Mouse (Mus musculus) MEL (cell line): ENCODE measurements around the gene Dnaaf5. TPM values are rescaled to one million over a fixed set of nuclear protein-coding genes. Genes with fewer than 3 reads are reported as not detected.

Source experiments
- DNase-seq: peaks from one replicate; pipeline ENCODE4 v3.0.0; 2011; ENCODE audit warnings: low read depth, low spot score
- H3K27ac ChIP-seq: 2 replicates; pipeline ENCODE4 v1.5.1; 2012; ENCODE audit warnings: low read depth, mild to moderate bottlenecking, control low read depth, low read length, moderate library complexity; ENCODE audit not compliant: control insufficient read depth
- H3K27me3 ChIP-seq, 2 experiments: fragments of 150-350 bp in 1 of 2; sonication (generic) in 1 of 2; 2 replicates each; pipeline ENCODE4 v1.6.1; 2012; ENCODE audit warnings: low read length in 2 of 2, mild to moderate bottlenecking in 2 of 2, improper control_type of control experiment in 1 of 2, moderate library complexity in 1 of 2; ENCODE audit not compliant: insufficient read depth in 2 of 2, control insufficient read depth in 1 of 2
- H3K36me3 ChIP-seq, 2 experiments: 2 replicates each; pipeline ENCODE4 v1.6.1; 2012 to 2014; ENCODE audit warnings: low read length in 2 of 2, improper control_type of control experiment in 1 of 2, inconsistent platforms in 1 of 2, mild to moderate bottlenecking in 1 of 2; ENCODE audit not compliant: insufficient read depth in 2 of 2, control insufficient read depth in 1 of 2
- H3K4me1 ChIP-seq, 2 experiments: fragments of 150-350 bp in 1 of 2; sonication (generic) in 1 of 2; 2 replicates each; pipeline ENCODE4 v1.6.1; 2012; ENCODE audit warnings: low read length in 2 of 2, improper control_type of control experiment in 1 of 2, mild to moderate bottlenecking in 1 of 2; ENCODE audit not compliant: insufficient read depth in 2 of 2, control insufficient read depth in 1 of 2
- H3K4me3 ChIP-seq, 2 experiments: fragments of 150-350 bp in 1 of 2; sonication (generic) in 1 of 2; 2 replicates each; pipeline ENCODE4 v1.5.1; 2012; ENCODE audit warnings: low read depth in 2 of 2, low read length in 2 of 2, mild to moderate bottlenecking in 2 of 2, moderate library complexity in 2 of 2, control low read depth in 1 of 2, improper control_type of control experiment in 1 of 2; ENCODE audit not compliant: control insufficient read depth in 1 of 2, insufficient read depth in 1 of 2
- H3K79me2 ChIP-seq: 2 replicates; pipeline ENCODE4 v1.6.1; 2012; ENCODE audit warnings: mild to moderate bottlenecking, low read length, moderate library complexity; ENCODE audit not compliant: control insufficient read depth, poor library complexity, insufficient read depth
- H3K9ac ChIP-seq: 2 replicates; pipeline ENCODE4 v1.6.1; 2012; ENCODE audit warnings: low read depth, mild to moderate bottlenecking, control low read depth, low read length, moderate library complexity; ENCODE audit not compliant: control insufficient read depth, poor library complexity, severe bottlenecking
- H3K9me3 ChIP-seq: fragments of 150-350 bp; sonication (generic); replicated peaks from 2 replicates; pipeline ENCODE4 v1.6.1; 2012; ENCODE audit warnings: mild to moderate bottlenecking, low read length, improper control_type of control experiment, moderate library complexity; ENCODE audit not compliant: insufficient read depth
- BHLHE40 ChIP-seq: IDR thresholded peaks from 2 replicates; pipeline ENCODE4 v1.6.1; 2012; ENCODE audit warnings: low read depth, mild to moderate bottlenecking, inconsistent platforms, low read length, improper control_type of control experiment, borderline replicate concordance
- CHD1 ChIP-seq: IDR thresholded peaks from 2 replicates; pipeline ENCODE4 v1.6.1; 2012; ENCODE audit warnings: low read depth, mild to moderate bottlenecking, inconsistent platforms, low read length, improper control_type of control experiment
- CTCF ChIP-seq, 3 experiments: IDR thresholded peaks in 2 of 3; conservative IDR thresholded peaks in 1 of 3; 2 replicates each; pipeline ENCODE4 v1.5.1; 2011 to 2012; ENCODE audit warnings: low read length in 3 of 3, low read depth in 2 of 3, mild to moderate bottlenecking in 2 of 3, improper control_type of control experiment in 1 of 3, inconsistent platforms in 1 of 3, mixed read lengths in 1 of 3, moderate library complexity in 1 of 3; ENCODE audit not compliant: control insufficient read depth in 1 of 3, insufficient read depth in 1 of 3, poor library complexity in 1 of 3, severe bottlenecking in 1 of 3
- E2F4 ChIP-seq: IDR thresholded peaks from 2 replicates; pipeline ENCODE4 v1.6.1; 2011; ENCODE audit warnings: low read depth, low read length, improper control_type of control experiment, borderline replicate concordance
- ETS1 ChIP-seq: IDR thresholded peaks from 2 replicates; pipeline ENCODE4 v1.6.1; 2012; ENCODE audit warnings: low read depth, mild to moderate bottlenecking, inconsistent platforms, low read length, improper control_type of control experiment, moderate library complexity
- GABPA ChIP-seq: IDR thresholded peaks from 2 replicates; pipeline ENCODE4 v1.6.1; 2012; ENCODE audit warnings: low read depth, mild to moderate bottlenecking, inconsistent platforms, low read length, improper control_type of control experiment, moderate library complexity
- GATA1 ChIP-seq: IDR thresholded peaks from 2 replicates; pipeline ENCODE4 v1.6.1; 2011; ENCODE audit warnings: low read depth, low read length, improper control_type of control experiment
- HCFC1 ChIP-seq: IDR thresholded peaks from 2 replicates; pipeline ENCODE4 v1.6.1; 2012; ENCODE audit warnings: low read depth, mild to moderate bottlenecking, inconsistent platforms, low read length, improper control_type of control experiment, moderate library complexity
- JUND ChIP-seq: IDR thresholded peaks from 2 replicates; pipeline ENCODE4 v1.6.1; 2011; ENCODE audit warnings: low read depth, mild to moderate bottlenecking, improper control_type of control experiment, low read length
- KAT2A ChIP-seq: conservative IDR thresholded peaks from 2 replicates; pipeline ENCODE4 v1.6.1; 2012; ENCODE audit warnings: low read depth, low read length, improper control_type of control experiment, inconsistent platforms
- MAFK ChIP-seq: IDR thresholded peaks from 2 replicates; pipeline ENCODE4 v1.6.1; 2011; ENCODE audit warnings: low read depth, mild to moderate bottlenecking, low read length, improper control_type of control experiment, borderline replicate concordance
- MAX ChIP-seq: IDR thresholded peaks from 2 replicates; pipeline ENCODE4 v1.6.1; 2011; ENCODE audit warnings: low read length, improper control_type of control experiment
- MAZ ChIP-seq: IDR thresholded peaks from 2 replicates; pipeline ENCODE4 v1.6.1; 2012; ENCODE audit warnings: low read depth, mild to moderate bottlenecking, inconsistent platforms, low read length, improper control_type of control experiment
- MEF2A ChIP-seq: IDR thresholded peaks from 2 replicates; pipeline ENCODE4 v1.6.1; 2014; ENCODE audit warnings: low read depth, mild to moderate bottlenecking, inconsistent platforms, low read length, improper control_type of control experiment; ENCODE audit not compliant: poor library complexity, insufficient replicate concordance, severe bottlenecking; ENCODE audit errors: extremely low read depth
- MXI1 ChIP-seq: IDR thresholded peaks from 2 replicates; pipeline ENCODE4 v1.6.1; 2011; ENCODE audit warnings: mild to moderate bottlenecking, low read depth, low read length, improper control_type of control experiment
- NELFE ChIP-seq: IDR thresholded peaks from 2 replicates; pipeline ENCODE4 v1.6.1; 2011; ENCODE audit warnings: low read depth, low read length, improper control_type of control experiment
- NRF1 ChIP-seq: IDR thresholded peaks from 2 replicates; pipeline ENCODE4 v1.6.1; 2014; ENCODE audit warnings: low read depth, mild to moderate bottlenecking, inconsistent platforms, low read length, improper control_type of control experiment, moderate library complexity; ENCODE audit not compliant: poor library complexity, insufficient read depth, severe bottlenecking
- POLR2A ChIP-seq, 2 experiments: IDR thresholded peaks; 2 replicates each; pipeline ENCODE4 v1.6.1; 2011 to 2012; ENCODE audit warnings: low read length in 2 of 2, mild to moderate bottlenecking in 2 of 2, control low read depth in 1 of 2, improper control_type of control experiment in 1 of 2, low read depth in 1 of 2, moderate library complexity in 1 of 2; ENCODE audit not compliant: control insufficient read depth in 1 of 2, insufficient read depth in 1 of 2, poor library complexity in 1 of 2
- POLR2AphosphoS5 ChIP-seq: IDR thresholded peaks from 2 replicates; pipeline ENCODE4 v1.6.1; 2012; ENCODE audit warnings: low read depth, borderline replicate concordance, mild to moderate bottlenecking, inconsistent platforms, low read length, moderate library complexity, mixed read lengths
- RAD21 ChIP-seq: IDR thresholded peaks from 2 replicates; pipeline ENCODE4 v1.6.1; 2011; ENCODE audit warnings: mild to moderate bottlenecking, low read depth, low read length, improper control_type of control experiment
- SIN3A ChIP-seq: IDR thresholded peaks from 2 replicates; pipeline ENCODE4 v1.6.1; 2012; ENCODE audit warnings: low read length, improper control_type of control experiment, inconsistent platforms
- SMC3 ChIP-seq: IDR thresholded peaks from 2 replicates; pipeline ENCODE4 v1.6.1; 2011; ENCODE audit warnings: low read depth, low read length, improper control_type of control experiment
- TAL1 ChIP-seq: IDR thresholded peaks from 2 replicates; pipeline ENCODE4 v1.6.1; 2012; ENCODE audit warnings: mild to moderate bottlenecking, inconsistent platforms, low read length, moderate library complexity, mixed read lengths
- TBP ChIP-seq: IDR thresholded peaks from 2 replicates; pipeline ENCODE4 v1.8.0; 2011; ENCODE audit warnings: low read depth, low read length, improper control_type of control experiment
- TCF12 ChIP-seq: IDR thresholded peaks from 2 replicates; pipeline ENCODE4 v1.6.1; 2014; ENCODE audit warnings: low read depth, mild to moderate bottlenecking, inconsistent platforms, low read length, improper control_type of control experiment, moderate library complexity
- ZNF384 ChIP-seq: IDR thresholded peaks from 2 replicates; pipeline ENCODE4 v1.6.1; 2012; ENCODE audit warnings: low read depth, mild to moderate bottlenecking, inconsistent platforms, low read length, improper control_type of control experiment
- polyA plus RNA-seq, 2 experiments: library from polyadenylated mRNA; stranded (reverse) in 1 of 2; unstranded in 1 of 2; fragments of >175 nt in 1 of 2; fragments of >200 nt in 1 of 2; gene quantifications; 2 replicates each; pipeline versions ENCODE4 v1.2.1 to v1.2.4; 2012; ENCODE audit warnings: low replicate concordance in 2 of 2, low read depth in 1 of 2; ENCODE audit not compliant: insufficient read length in 2 of 2, insufficient read depth in 1 of 2, missing spikeins in 1 of 2
- total RNA-seq: library from RNA; depleted of rRNA; stranded (reverse); fragments of 300-350 nt; gene quantifications from 2 replicates; pipeline ENCODE4 v1.2.3, GENCODE M21; 2012

The Dnaaf5 gene
- total and polyA plus RNA-seq, 3 experiments: 20.1 to 35.4 TPM; not detected in 1

DNA sequence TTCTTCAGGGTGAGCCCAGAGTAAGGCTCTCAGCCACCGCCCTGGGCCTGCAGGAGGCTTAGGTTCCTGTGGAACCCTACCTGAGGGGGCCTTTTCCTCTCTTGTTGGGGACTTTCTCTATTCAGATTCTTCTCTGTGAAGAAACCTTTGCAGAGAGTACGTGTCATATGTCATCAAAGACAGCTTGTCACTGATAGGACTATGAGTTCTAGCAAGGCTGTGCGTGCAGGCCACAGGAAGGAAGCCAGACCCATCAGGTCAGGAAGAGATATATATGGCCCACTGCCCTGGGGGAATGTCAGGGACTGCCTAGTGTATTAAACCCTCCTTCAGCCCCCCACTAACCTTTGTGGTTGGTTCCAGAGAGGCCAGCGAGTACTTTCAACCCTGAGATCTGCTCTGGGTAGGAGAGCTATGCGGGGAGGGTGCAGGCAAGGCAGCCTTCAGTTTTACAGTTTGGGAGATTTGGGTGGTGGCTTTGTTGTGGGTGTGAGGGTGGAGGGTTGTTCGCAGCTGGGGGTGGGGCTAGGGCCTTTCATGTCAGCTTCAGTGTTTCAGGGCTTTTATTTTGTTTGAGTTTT is 16.8 kb downstream of the Dnaaf5 start:
- peak; percentile 18 for DNase-seq
- no peaks in the 10 kb centered on the region for H3K27me3 ChIP-seq
- H3K4me1 ChIP-seq: no peaks in the 10 kb centered on the region
- TF ChIP-seq TBP (no peak), GATA1 (no peak), SIN3A (no peak), KAT2A (no peak), GABPA (no peak), RAD21 (no peak), ETS1 (no peak), NELFE (no peak), MAZ (no peak), CHD1 (no peak), MXI1 (no peak), TAL1 (no peak)
- TF ChIP-seq, all 39 proteins: peak for 0
- Histone ChIP-seq H3K4me3 (no peak overlapping the region), H3K27ac (no peak overlapping the region), H3K36me3 (peaks cover 0 to 1% of the 10 kb centered on the region in 2 experiments; a peak in 1 of 4 replicates), H3K9me3 (no peaks in the 10 kb centered on the region), H3K9ac (no peak overlapping the region), H3K79me2 (no peaks in the 10 kb centered on the region)

DNA sequence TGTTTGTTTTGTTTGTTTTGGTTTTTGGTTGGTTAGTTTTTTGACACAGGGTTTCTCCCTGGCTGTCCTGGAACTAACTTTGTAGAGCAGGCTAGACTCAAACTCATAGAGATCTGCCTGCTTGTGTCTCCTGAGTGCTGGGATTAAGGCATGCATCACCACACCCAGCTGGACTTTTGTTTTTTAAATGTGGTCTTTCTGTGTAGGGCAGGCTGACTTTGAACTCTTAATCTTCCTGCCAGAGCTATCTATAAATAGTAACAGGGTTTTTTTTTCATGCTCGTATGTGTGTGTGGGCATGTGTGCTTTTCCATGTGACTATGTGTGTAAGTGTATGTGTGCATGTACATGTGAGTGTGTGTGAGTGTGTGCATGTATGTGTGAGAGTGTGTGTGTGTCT is 17.5 kb downstream of the Dnaaf5 start:
- H3K9ac ChIP-seq: no peak overlapping the region
- H3K4me1 ChIP-seq: no peaks in the 10 kb centered on the region
- H3K36me3 ChIP-seq: peaks cover 0 to 1% of the 10 kb centered on the region in 2 experiments; a peak in 1 of 4 replicates
- no peaks in the 10 kb centered on the region for H3K9me3 ChIP-seq
- H3K4me3 ChIP-seq: no peak overlapping the region
- H3K79me2 ChIP-seq: no peaks in the 10 kb centered on the region
- DNase-seq: no peak
- H3K27ac ChIP-seq: no peak overlapping the region
- no peaks in the 10 kb centered on the region for H3K27me3 ChIP-seq
- TF ChIP-seq HCFC1 (no peak), MEF2A (no peak), BHLHE40 (no peak), ZNF384 (no peak), ETS1 (no peak), TCF12 (no peak), E2F4 (no peak), POLR2AphosphoS5 (no peak), POLR2A (IDR thresholded peaks at IDR 0.05; ENCODE audit: control insufficient read depth in 1 of 2, insufficient read depth in 1 of 2, low read depth in 1 of 2, low read length in 2 of 2, poor library complexity in 1 of 2) (no peak), SIN3A (no peak), MXI1 (no peak), MAFK (no peak), CTCF (IDR thresholded peaks at IDR 0.05 in 2 of 3, conservative IDR thresholded peaks at IDR 0.05 in 1 of 3; ENCODE audit: control insufficient read depth in 1 of 3, insufficient read depth in 1 of 3, low read depth in 2 of 3, low read length in 3 of 3, poor library complexity in 1 of 3, severe bottlenecking in 1 of 3) (no peak), NRF1 (no peak), RAD21 (no peak), SMC3 (no peak), TAL1 (no peak), MAX (no peak), JUND (no peak)
- TF ChIP-seq, all 39 proteins: peak for 0
